Mouse (Mus musculus) midbrain, embryonic 11.5 days (tissue): Measurements from ENCODE around the gene Gprin2. TPM values are rescaled to one million over a fixed set of nuclear protein-coding genes. Genes with fewer than 3 reads are reported as not detected.

Experiments
- ATAC-seq: fragments of 200-750 bp; cut with Nextera tagmentation; 2 replicates; pipeline ENCODE4 v1.8.0; 2017; ENCODE audit warnings: moderate TSS enrichment, moderate library complexity; ENCODE audit not compliant: low FRiP score
- DNase-seq: peaks from one replicate; pipeline ENCODE4 v3.0.0; 2015; ENCODE audit warnings: low spot score; ENCODE audit errors: missing footprints
- H3K27ac ChIP-seq: fragments of 300-500 bp; sonication (generic); 2 replicates; pipeline ENCODE4 v1.5.1; 2014; ENCODE audit warnings: low read depth, low read length
- H3K27me3 ChIP-seq: fragments of 300-500 bp; sonication (generic); 2 replicates; pipeline ENCODE4 v1.6.1; 2014; ENCODE audit warnings: mild to moderate bottlenecking, low read length, moderate library complexity, mixed read lengths; ENCODE audit not compliant: control insufficient read depth, insufficient read depth
- H3K36me3 ChIP-seq: fragments of 300-500 bp; sonication (generic); 2 replicates; pipeline ENCODE4 v1.6.1; 2014; ENCODE audit warnings: mild to moderate bottlenecking, low read length, moderate library complexity, mixed read lengths; ENCODE audit not compliant: control insufficient read depth, insufficient read depth
- H3K4me1 ChIP-seq: fragments of 300-500 bp; sonication (generic); 2 replicates; pipeline ENCODE4 v1.6.1; 2014; ENCODE audit warnings: low read length; ENCODE audit not compliant: control insufficient read depth, insufficient read depth
- H3K4me2 ChIP-seq: fragments of 300-500 bp; sonication (generic); 2 replicates; pipeline ENCODE4 v1.6.1; 2014; ENCODE audit warnings: mild to moderate bottlenecking, moderate library complexity
- H3K4me3 ChIP-seq: fragments of 300-500 bp; sonication (generic); 2 replicates; pipeline ENCODE4 v1.5.1; 2014; ENCODE audit warnings: low read depth, low read length
- H3K9ac ChIP-seq: fragments of 300-500 bp; sonication (generic); 2 replicates; pipeline ENCODE4 v1.6.1; 2014; ENCODE audit warnings: low read length
- H3K9me3 ChIP-seq: fragments of 300-500 bp; sonication (generic); 2 replicates; pipeline ENCODE4 v1.6.1; 2016; ENCODE audit warnings: low read length; ENCODE audit not compliant: control insufficient read depth
- WGBS: fragments of 180-500 bp; shearing (Covaris S2); extraction: QIAGEN DNeasy Blood & Tissue Kit; methylation state at CpG from one replicate; pipeline ENCODE4 v1.1.7; 2014; 5-methylcytosine and 5-hydroxymethylcytosine counted together
- polyA plus RNA-seq: library from polyadenylated mRNA; unstranded; fragments of >200 nt; fragmentation: Nextera tagmentation; extraction: Ambion mirVana; gene quantifications from 2 replicates; pipeline ENCODE4 v1.2.1, GENCODE M21; 2014

Gprin2 gene
- 0.39 and 0.60 TPM in 2 replicates for polyA plus RNA-seq

- H3K4me1 ChIP-seq, result peaks cover 2% of the 10 kb centered on the region; the same call in 1 of the 2 replicates
- DNase-seq (peak; percentile 91), ATAC-seq (peak; percentile 78)
- H3K27me3 ChIP-seq, result 0 out of 2 replicates have a peak, but pooled peaks cover 2% of the 10 kb centered on the region
- H3K9ac ChIP-seq, result peak within 1 kb of the TSS; percentile 62
- H3K27ac ChIP-seq, result no peak within 1 kb of the TSS
- H3K36me3 ChIP-seq, result no peaks in the 10 kb centered on the region
- H3K4me3 ChIP-seq, result peak within 1 kb of the TSS; percentile 72
- peak within 1 kb of the TSS; percentile 96 for H3K4me2 ChIP-seq
- 2% methylated on average over 44 of the region's 52 CpGs for WGBS
- no peaks in the 10 kb centered on the region for H3K9me3 ChIP-seq
Observed at GRCm38 (mm10) chr14:34201231-34202035, at the start of gene Gprin2. Gene Gprin2 (minus strand): TSS chr14:34201653.

DNA sequence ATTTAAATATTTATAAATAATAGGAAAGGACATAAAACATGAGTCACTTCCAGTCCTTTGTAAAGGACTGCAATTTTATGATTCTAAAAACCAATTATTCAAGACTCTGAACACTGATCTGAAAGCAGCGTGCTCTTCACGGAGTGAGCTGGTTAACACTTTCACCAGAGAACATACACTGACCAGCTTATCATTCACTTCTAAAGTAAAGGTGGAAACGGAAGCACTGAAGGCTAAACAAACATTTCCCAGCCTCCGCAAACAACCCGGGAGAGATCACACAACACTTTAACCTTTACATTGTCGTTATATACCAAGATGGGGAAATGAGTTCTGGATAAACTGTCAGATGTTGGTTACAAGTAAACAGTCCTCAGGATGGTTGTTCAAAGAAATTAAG is 39.2 kb upstream of the Gprin2 start:
- Histone ChIP-seq H3K4me3 (no peak overlapping the region), H3K27me3 (no peaks in the 10 kb centered on the region), H3K36me3 (no peaks in the 10 kb centered on the region), H3K4me2 (no peak overlapping the region), H3K4me1 (no peaks in the 10 kb centered on the region), H3K9ac (no peak overlapping the region), H3K9me3 (no peaks in the 10 kb centered on the region), H3K27ac (no peak overlapping the region)
- 86% methylated on average over 6 of the region's 6 CpGs for WGBS
- ATAC-seq, result no peak
- DNase-seq, result no peak

- Histone ChIP-seq H3K27me3 (no peaks in the 10 kb centered on the region), H3K4me1 (no peaks in the 10 kb centered on the region), H3K4me3 (no peak overlapping the region), H3K9me3 (no peaks in the 10 kb centered on the region), H3K36me3 (no peaks in the 10 kb centered on the region), H3K4me2 (no peak overlapping the region), H3K27ac (no peak overlapping the region), H3K9ac (no peak overlapping the region)
- no peak for DNase-seq
- ATAC-seq, result no peak
- WGBS, result 84% methylated on average over 10 of the region's 10 CpGs
Observed at GRCm38 (mm10) chr14:34240263-34240662, 38.8 kb upstream of the Gprin2 start.

GRCm38 (mm10) chr14:34234630-34235380 is 33.4 kb upstream of the Gprin2 start:
- H3K36me3 ChIP-seq, result no peaks in the 10 kb centered on the region
- WGBS, result 2% methylated on average over 16 of the region's 16 CpGs
- 0 out of 2 replicates have a peak, but pooled peaks cover 3% of the 10 kb centered on the region for H3K4me1 ChIP-seq
- H3K27ac ChIP-seq, result no peak overlapping the region
- H3K9me3 ChIP-seq, result no peaks in the 10 kb centered on the region
- DNase-seq, result peak; percentile 92
- H3K9ac ChIP-seq, result peak overlapping the region; percentile 54; the same call in 1 of the 2 replicates
- H3K4me3 ChIP-seq, result peak overlapping the region; percentile 28
- no peaks in the 10 kb centered on the region for H3K27me3 ChIP-seq
- H3K4me2 ChIP-seq, result peak overlapping the region; percentile 54
- ATAC-seq, result peak; percentile 98

DNA sequence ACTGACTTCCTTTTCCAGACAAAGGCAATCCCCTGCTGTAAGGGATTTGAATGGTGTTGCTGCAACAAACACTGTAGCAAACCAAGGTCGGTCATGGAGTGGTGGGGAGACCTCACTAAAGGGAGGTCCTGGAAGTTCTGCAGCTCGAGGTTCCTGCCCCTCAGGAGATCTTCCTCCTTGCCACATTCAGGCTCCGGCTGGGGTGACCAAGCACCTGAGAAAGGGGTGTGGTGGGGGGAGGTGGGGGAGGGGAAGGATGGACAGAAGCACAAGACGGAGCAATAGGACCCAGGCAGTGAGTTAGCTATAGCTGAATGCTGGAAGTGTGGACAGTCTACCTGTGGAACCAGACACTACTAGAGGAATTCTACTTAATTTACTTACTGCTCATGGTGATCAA is 32.4 kb upstream of the Gprin2 start:
- Histone ChIP-seq H3K4me3 (no peak overlapping the region), H3K4me1 (0 out of 2 replicates have a peak, but pooled peaks cover 3% of the 10 kb centered on the region), H3K4me2 (no peak overlapping the region), H3K36me3 (no peaks in the 10 kb centered on the region), H3K27ac (no peak overlapping the region), H3K9me3 (no peaks in the 10 kb centered on the region), H3K9ac (no peak overlapping the region), H3K27me3 (no peaks in the 10 kb centered on the region)
- ATAC-seq, result no peak
- WGBS, result 66% methylated on average over 4 of the region's 4 CpGs
- DNase-seq, result no peak

- DNase-seq (peak; percentile 28), ATAC-seq (no peak)
- no peak overlapping the region for H3K27ac ChIP-seq
- 0 out of 2 replicates have a peak, but pooled peaks cover 3% of the 10 kb centered on the region for H3K4me1 ChIP-seq
- H3K36me3 ChIP-seq, result no peaks in the 10 kb centered on the region
- H3K27me3 ChIP-seq, result no peaks in the 10 kb centered on the region
- H3K4me3 ChIP-seq, result no peak overlapping the region
- no peak overlapping the region for H3K4me2 ChIP-seq
- WGBS, result 90% methylated on average over 9 of the region's 9 CpGs
- H3K9ac ChIP-seq, result no peak overlapping the region
- no peaks in the 10 kb centered on the region for H3K9me3 ChIP-seq
Observed at GRCm38 (mm10) chr14:34232866-34233680, 31.6 kb upstream of the Gprin2 start.

DNA sequence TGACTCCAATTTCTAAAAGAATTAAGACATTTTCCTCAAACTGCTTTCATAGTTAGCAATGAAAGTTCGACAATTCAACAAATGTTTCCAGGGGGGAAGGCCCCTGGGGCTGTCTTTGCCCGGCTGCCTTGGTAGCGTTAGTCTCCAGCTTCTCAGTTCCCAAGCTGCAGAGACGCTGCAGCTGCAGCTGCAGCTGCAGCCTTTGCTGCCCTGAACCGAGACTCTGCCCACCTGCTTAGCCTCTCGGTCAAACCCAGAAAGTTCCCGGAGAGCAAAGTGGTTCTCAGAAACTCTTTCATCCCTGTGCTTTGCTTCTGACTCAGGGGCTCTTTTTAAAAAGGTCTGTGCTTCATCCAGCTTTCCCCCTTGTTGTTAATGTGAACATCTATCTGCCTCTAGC is 30.9 kb upstream of the Gprin2 start:
- 59% methylated on average over 7 of the region's 7 CpGs for WGBS
- Histone ChIP-seq H3K27me3 (no peaks in the 10 kb centered on the region), H3K36me3 (no peaks in the 10 kb centered on the region), H3K9me3 (no peaks in the 10 kb centered on the region), H3K4me1 (0 out of 2 replicates have a peak, but pooled peaks cover 3% of the 10 kb centered on the region), H3K9ac (no peak overlapping the region), H3K4me2 (no peak overlapping the region), H3K4me3 (no peak overlapping the region), H3K27ac (no peak overlapping the region)
- ATAC-seq (no peak), DNase-seq (no peak)

GRCm38 (mm10) chr14:34228830-34229506 is 27.5 kb upstream of the Gprin2 start:
- H3K27me3 ChIP-seq, result no peaks in the 10 kb centered on the region
- ATAC-seq, result no peak
- 92% methylated on average over 10 of the region's 10 CpGs for WGBS
- H3K36me3 ChIP-seq, result no peaks in the 10 kb centered on the region
- no peaks in the 10 kb centered on the region for H3K4me1 ChIP-seq
- H3K27ac ChIP-seq, result no peak overlapping the region
- no peak overlapping the region for H3K4me2 ChIP-seq
- peak; percentile 35 for DNase-seq
- no peak overlapping the region for H3K9ac ChIP-seq
- H3K9me3 ChIP-seq, result no peaks in the 10 kb centered on the region
- no peak overlapping the region for H3K4me3 ChIP-seq
